30 mouse cellular contexts compared by ENCODE assay signal in genomic region chr4:63858646-63859224, GRCm38 (mm10). TPM values are rescaled to one million over a fixed set of nuclear protein-coding genes. Genes with fewer than 3 reads are reported as not detected.
A peak's percentile ranks its signal among the peaks of the same experiment; 100 is the strongest.
DNase-seq lines count a peak whose midpoint lies in the region; ATAC-seq and TF ChIP-seq lines count a peak whose summit lies in the region.
"Had no signal": no experiment of that assay in that cellular context is flagged by ENCODE, and none has a peak within 500 bp of the region (broad histone marks: within the 10 kb centered on the region; RNA-seq: fewer than 3 reads in every experiment).

No protein-coding gene starts in this region.

- no peak overlapping the region for H3K27ac ChIP-seq in forebrain, embryonic 13.5 days
- H3K27ac ChIP-seq in forebrain, embryonic 10.5 days, result no peak overlapping the region
- peak overlapping the region; percentile 20; the same call in 1 of the 2 replicates for H3K27ac ChIP-seq in thymus, adult 2 months (ENCODE audit: control insufficient read depth, insufficient read depth, low read length)
- no peak overlapping the region for H3K27ac ChIP-seq in intestine, postnatal 0 days (ENCODE audit: low read depth, low read length)
- H3K27ac ChIP-seq: embryonic facial prominence, embryonic 12.5 days; embryonic facial prominence, embryonic 15.5 days; heart, embryonic 15.5 days; hindbrain, embryonic 10.5 days; hindbrain, embryonic 13.5 days; intestine, embryonic 15.5 days had no signal

- no peak for TF ChIP-seq CTCF in thymus, adult 2 months (IDR thresholded peaks at IDR 0.05; ENCODE audit: borderline replicate concordance, control insufficient read depth, extremely low read depth, insufficient read depth, low read length, poor library complexity)
- TF ChIP-seq CTCF in intestine, postnatal 0 days (IDR thresholded peaks at IDR 0.05; ENCODE audit: low read depth), result no peak

- no peak overlapping the region for H3K4me2 ChIP-seq in forebrain, embryonic 13.5 days
- no peak overlapping the region for H3K4me2 ChIP-seq in intestine, postnatal 0 days (replicated peaks; ENCODE audit: low read depth)
- H3K4me2 ChIP-seq: embryonic facial prominence, embryonic 12.5 days; embryonic facial prominence, embryonic 15.5 days; heart, embryonic 12.5 days; heart, embryonic 15.5 days; hindbrain, embryonic 13.5 days; intestine, embryonic 15.5 days had no signal

- H3K9me3 ChIP-seq in forebrain, embryonic 13.5 days (replicated peaks), result no peaks in the 10 kb centered on the region
- no peaks in the 10 kb centered on the region for H3K9me3 ChIP-seq in forebrain, embryonic 10.5 days
- no peaks in the 10 kb centered on the region for H3K9me3 ChIP-seq in intestine, postnatal 0 days (ENCODE audit: control insufficient read depth)
- H3K9me3 ChIP-seq: embryonic facial prominence, embryonic 12.5 days; embryonic facial prominence, embryonic 15.5 days; heart, embryonic 12.5 days; heart, embryonic 15.5 days; hindbrain, embryonic 10.5 days; hindbrain, embryonic 13.5 days; intestine, embryonic 15.5 days had no signal

- H3K4me3 ChIP-seq in forebrain, embryonic 13.5 days, result no peak overlapping the region
- H3K4me3 ChIP-seq in forebrain, embryonic 10.5 days, result no peak overlapping the region
- H3K4me3 ChIP-seq in thymus, adult 2 months (ENCODE audit: control insufficient read depth, insufficient read depth, low read length), result no peak overlapping the region
- H3K4me3 ChIP-seq in intestine, postnatal 0 days (ENCODE audit: low read depth, low read length), result no peak overlapping the region
- H3K4me3 ChIP-seq: embryonic facial prominence, embryonic 12.5 days; embryonic facial prominence, embryonic 15.5 days; erythroblast, embryonic 14.5 days; heart, embryonic 12.5 days; heart, embryonic 15.5 days; hindbrain, embryonic 10.5 days; hindbrain, embryonic 13.5 days; intestine, embryonic 15.5 days had no signal

- whole genome bisulfite sequencing in forebrain, embryonic 13.5 days, result 88% methylated on average over 7 of the region's 7 CpGs
- WGBS in forebrain, embryonic 10.5 days, result 90% methylated on average over 7 of the region's 7 CpGs
- 95% methylated on average over 7 of the region's 7 CpGs for WGBS in thymus, adult 2 months
- WGBS in intestine, postnatal 0 days, result 92% methylated on average over 7 of the region's 7 CpGs

- peak; percentile 48; the same call in 1 of the 2 replicates for ATAC-seq in forebrain, embryonic 13.5 days
- no peak for ATAC-seq in intestine, postnatal 0 days
- ATAC-seq: hindbrain, embryonic 16.5 days; intestine, embryonic 15.5 days; Patski had no signal

- DNase-seq in forebrain, embryonic 10.5 days (ENCODE audit: extremely low spot score, low spot score), result no peak
- peak; percentile 71 for DNase-seq in heart, adult 11 months
- no peak for DNase-seq in heart, adult 18-20 months
- no peak for DNase-seq in thymus, adult 2 months
- no peak for DNase-seq in thymus, adult 18-20 months
- no peak for DNase-seq in layer of hippocampus, adult 9-11 months
- DNase-seq: adrenal gland, postnatal 10 days; adrenal gland, postnatal 36 days; cerebellum, adult 11 months; cerebellum, adult 2 months; cerebellum, adult 9-11 months; cerebellum, postnatal 25 days; gastrocnemius, postnatal 10 days; gastrocnemius, postnatal 36 days; heart, postnatal 10 days; heart, postnatal 36 days had no signal

- H3K36me3 ChIP-seq in forebrain, embryonic 13.5 days (ENCODE audit: poor library complexity, severe bottlenecking), result no peaks in the 10 kb centered on the region
- H3K36me3 ChIP-seq in forebrain, embryonic 10.5 days (replicated peaks), result no peaks in the 10 kb centered on the region
- no peaks in the 10 kb centered on the region for H3K36me3 ChIP-seq in thymus, adult 2 months (ENCODE audit: control insufficient read depth, insufficient read depth, low read length)
- H3K36me3 ChIP-seq in intestine, postnatal 0 days (ENCODE audit: control insufficient read depth, insufficient read depth), result no peaks in the 10 kb centered on the region
- H3K36me3 ChIP-seq: embryonic facial prominence, embryonic 12.5 days; embryonic facial prominence, embryonic 15.5 days; G1E; heart, embryonic 12.5 days; heart, embryonic 15.5 days; hindbrain, embryonic 10.5 days; hindbrain, embryonic 13.5 days; intestine, embryonic 15.5 days had no signal

- no peak overlapping the region for H3K9ac ChIP-seq in forebrain, embryonic 13.5 days
- no peak overlapping the region for H3K9ac ChIP-seq in intestine, postnatal 0 days (ENCODE audit: low read depth, low read length)
- H3K9ac ChIP-seq: embryonic facial prominence, embryonic 12.5 days; embryonic facial prominence, embryonic 15.5 days; heart, embryonic 12.5 days; heart, embryonic 15.5 days; hindbrain, embryonic 13.5 days; intestine, embryonic 15.5 days had no signal

- H3K4me1 ChIP-seq in forebrain, embryonic 13.5 days, result no peaks in the 10 kb centered on the region
- H3K4me1 ChIP-seq in forebrain, embryonic 10.5 days, result no peaks in the 10 kb centered on the region
- peaks cover 29% of the 10 kb centered on the region for H3K4me1 ChIP-seq in thymus, adult 2 months (replicated peaks; ENCODE audit: control insufficient read depth, insufficient read depth, low read length)
- no peaks in the 10 kb centered on the region for H3K4me1 ChIP-seq in intestine, postnatal 0 days (replicated peaks; ENCODE audit: control insufficient read depth, insufficient read depth, low read length)
- H3K4me1 ChIP-seq: embryonic facial prominence, embryonic 12.5 days; heart, embryonic 12.5 days; hindbrain, embryonic 10.5 days; intestine, embryonic 15.5 days had no signal

- no peak for TF ChIP-seq POLR2A in thymus, adult 2 months (IDR thresholded peaks at IDR 0.05; ENCODE audit: control insufficient read depth, extremely low read depth, insufficient read depth, low read length, poor library complexity)

- no peaks in the 10 kb centered on the region for H3K27me3 ChIP-seq in forebrain, embryonic 13.5 days
- H3K27me3 ChIP-seq in forebrain, embryonic 10.5 days (ENCODE audit: poor library complexity, severe bottlenecking), result no peaks in the 10 kb centered on the region
- no peaks in the 10 kb centered on the region for H3K27me3 ChIP-seq in thymus, adult 2 months (ENCODE audit: control insufficient read depth, insufficient read depth, low read length)
- H3K27me3 ChIP-seq in intestine, postnatal 0 days (replicated peaks; ENCODE audit: control insufficient read depth, insufficient read depth, low read length), result no peaks in the 10 kb centered on the region
- H3K27me3 ChIP-seq: embryonic facial prominence, embryonic 12.5 days; embryonic facial prominence, embryonic 15.5 days; heart, embryonic 15.5 days; hindbrain, embryonic 13.5 days; intestine, embryonic 15.5 days; Patski had no signal

RNA-seq across cellular contexts. Expression of gene Tnfsf8, which starts 2.4 kb away (rescaled TPM):
- 0.08 TPM in 1 of 2 replicates, not detected in the other for polyA plus RNA-seq in forebrain, embryonic 13.5 days (2015; fragmentation: Nextera tagmentation; extraction: Ambion mirVana)
- not detected in 2 replicates for polyA plus RNA-seq in forebrain, embryonic 10.5 days (2016; fragmentation: Nextera tagmentation; extraction: Ambion mirVana)
- total RNA-seq in heart, adult 18-20 months (2021), result under 1 TPM in 1 of 2 experiments, not detected in 1; 0.18 TPM
- polyA plus RNA-seq in thymus, adult 2 months (2012; rRNA removed), result 0.91 and 1.3 TPM in 2 replicates
- polyA plus RNA-seq in intestine, postnatal 0 days (2015; fragmentation: Nextera tagmentation; extraction: Ambion mirVana), result 0.08 TPM in 1 of 2 replicates, not detected in the other
- total RNA-seq: G1E; gastrocnemius, adult 18-20 months; gastrocnemius, postnatal 36 days; heart, postnatal 10 days; heart, postnatal 36 days had no signal
- polyA plus RNA-seq: embryonic facial prominence, embryonic 12.5 days; embryonic facial prominence, embryonic 15.5 days; erythroblast, embryonic 14.5 days; G1E; heart, embryonic 12.5 days; hindbrain, embryonic 10.5 days; Patski had no signal
